Mouse (Mus musculus) stomach, postnatal 0 days (tissue): ENCODE measurements around the gene Ddah2. TPM values are rescaled to one million over a fixed set of nuclear protein-coding genes. Genes with fewer than 3 reads are reported as not detected.

Source experiments
- ATAC-seq: fragments of 200-750 bp; cut with Nextera tagmentation; 2 replicates; pipeline ENCODE4 v1.8.0; 2017; ENCODE audit not compliant: low FRiP score, low TSS enrichment
- DNase-seq: peaks from one replicate; pipeline ENCODE4 v3.0.0-alpha.2; 2016; ENCODE audit warnings: low spot score
- H3K27ac ChIP-seq: fragments of 300-500 bp; sonication (generic); replicated peaks from 2 replicates; pipeline ENCODE4 v1.5.1; 2014; ENCODE audit warnings: mild to moderate bottlenecking, control low read depth
- H3K27me3 ChIP-seq: fragments of 300-500 bp; sonication (generic); 2 replicates; pipeline ENCODE4 v1.6.1; 2014; ENCODE audit warnings: low read length; ENCODE audit not compliant: control insufficient read depth, insufficient read depth
- H3K36me3 ChIP-seq: fragments of 300-500 bp; sonication (generic); 2 replicates; pipeline ENCODE4 v1.6.1; 2014; ENCODE audit warnings: low read length, mixed read lengths; ENCODE audit not compliant: control insufficient read depth, insufficient read depth
- H3K4me1 ChIP-seq: fragments of 300-500 bp; sonication (generic); replicated peaks from 2 replicates; pipeline ENCODE4 v1.6.1; 2014; ENCODE audit warnings: antibody characterized with exemption; ENCODE audit not compliant: control insufficient read depth, insufficient read depth
- H3K4me2 ChIP-seq: fragments of 300-500 bp; sonication (generic); replicated peaks from 2 replicates; pipeline ENCODE4 v1.6.1; 2014; ENCODE audit warnings: low read depth, mild to moderate bottlenecking, control low read depth, moderate library complexity
- H3K4me3 ChIP-seq: fragments of 300-500 bp; sonication (generic); 2 replicates; pipeline ENCODE4 v1.5.1; 2014; ENCODE audit warnings: low read depth, low read length, control low read depth
- H3K9ac ChIP-seq: fragments of 300-500 bp; sonication (generic); 2 replicates; pipeline ENCODE4 v1.6.1; 2014; ENCODE audit warnings: mild to moderate bottlenecking, low read length, control low read depth, mixed read lengths
- H3K9me3 ChIP-seq: fragments of 300-500 bp; sonication (generic); 2 replicates; pipeline ENCODE4 v1.6.1; 2016; ENCODE audit warnings: low read length; ENCODE audit not compliant: control insufficient read depth
- CTCF ChIP-seq: IDR thresholded peaks from 2 replicates; pipeline ENCODE4 v1.5.1; 2016; ENCODE audit warnings: antibody characterized with exemption, low read depth, mild to moderate bottlenecking, moderate library complexity
- EP300 ChIP-seq: optimal IDR thresholded peaks from 2 replicates; pipeline ENCODE3; 2016; ENCODE audit warnings: antibody characterized with exemption
- WGBS: fragments of 180-500 bp; shearing (Covaris S2); extraction: QIAGEN DNeasy Blood & Tissue Kit; methylation state at CpG from one replicate; pipeline ENCODE4 v1.1.7; 2014; 5-methylcytosine and 5-hydroxymethylcytosine counted together
- polyA plus RNA-seq: library from polyadenylated mRNA; unstranded; fragments of >200 nt; fragmentation: Nextera tagmentation; extraction: Ambion mirVana; gene quantifications from 2 replicates; pipeline ENCODE4 v1.2.1, GENCODE M21; 2015

Gene Ddah2
- polyA plus RNA-seq, 1 experiment from 2014 or later = 84.8 TPM

DNA sequence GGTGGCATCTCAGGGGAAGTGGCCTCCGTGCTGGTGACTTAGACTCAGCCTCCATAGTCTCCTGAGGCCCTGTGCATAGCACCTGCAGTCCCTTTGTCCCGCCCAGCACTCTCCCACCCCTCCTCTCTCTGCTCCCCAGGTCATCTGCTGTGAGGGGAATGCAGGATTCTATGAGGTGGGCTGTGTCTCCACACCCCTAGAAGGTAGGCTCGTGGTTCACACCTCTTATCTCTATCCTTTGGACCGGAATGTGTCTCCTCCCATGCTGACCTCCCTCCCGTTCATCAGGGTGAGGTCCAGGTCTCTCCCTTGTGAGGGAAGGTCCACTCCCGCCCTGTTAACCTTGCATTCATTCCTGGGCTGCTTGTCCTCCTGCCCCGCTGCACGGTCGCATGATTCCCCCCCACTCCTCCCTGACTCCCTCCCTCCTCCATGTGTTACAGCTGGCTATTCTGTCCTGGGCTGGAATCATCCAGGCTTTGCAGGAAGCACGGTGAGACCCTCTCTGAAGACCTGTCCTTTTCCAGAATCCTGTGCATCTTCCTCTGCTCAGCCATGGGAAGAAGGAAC lies 41.4 kb downstream of the Ddah2 start:
- WGBS = 51% methylated on average over 10 of the region's 10 CpGs
- DNase-seq (no peak), ATAC-seq (no peak)
- Histone ChIP-seq H3K4me3 (no peak overlapping the region), H3K9me3 (no peaks in the 10 kb centered on the region), H3K27ac (no peak overlapping the region), H3K4me2 (no peak overlapping the region), H3K27me3 (no peaks in the 10 kb centered on the region), H3K36me3 (peaks cover 29% of the 10 kb centered on the region), H3K9ac (no peak overlapping the region), H3K4me1 (no peaks in the 10 kb centered on the region)
- TF ChIP-seq CTCF (no peak), EP300 (no peak)

DNA sequence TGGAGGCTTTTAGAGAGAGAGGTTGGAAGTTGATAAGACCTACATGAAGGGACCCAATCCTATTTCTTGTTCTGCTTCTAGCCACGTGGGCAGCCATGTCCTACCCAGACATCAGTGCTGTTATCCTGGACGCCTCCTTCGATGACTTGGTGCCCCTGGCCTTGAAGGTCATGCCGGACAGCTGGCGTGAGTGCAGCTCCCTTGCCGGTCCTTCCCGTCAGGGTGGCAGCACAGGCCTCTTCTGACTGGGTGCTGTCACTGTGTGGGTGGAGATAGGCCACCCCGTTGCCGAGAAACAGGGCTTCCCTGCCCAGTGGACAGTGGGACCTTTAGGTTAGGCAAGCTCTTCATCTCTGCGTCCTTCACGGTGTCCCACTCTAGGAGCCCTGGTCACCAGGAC lies 42.3 kb downstream of the Ddah2 start:
- H3K9me3 ChIP-seq = no peaks in the 10 kb centered on the region
- no peaks in the 10 kb centered on the region for H3K4me1 ChIP-seq
- TF ChIP-seq CTCF = no peak
- TF ChIP-seq EP300 = no peak
- ATAC-seq (no peak), DNase-seq (no peak)
- H3K9ac ChIP-seq = no peak overlapping the region
- peaks cover 28% of the 10 kb centered on the region for H3K36me3 ChIP-seq
- H3K27me3 ChIP-seq = no peaks in the 10 kb centered on the region
- no peak overlapping the region for H3K27ac ChIP-seq
- WGBS = 89% methylated on average over 11 of the region's 11 CpGs
- no peak overlapping the region for H3K4me2 ChIP-seq
- H3K4me3 ChIP-seq = no peak overlapping the region

DNA sequence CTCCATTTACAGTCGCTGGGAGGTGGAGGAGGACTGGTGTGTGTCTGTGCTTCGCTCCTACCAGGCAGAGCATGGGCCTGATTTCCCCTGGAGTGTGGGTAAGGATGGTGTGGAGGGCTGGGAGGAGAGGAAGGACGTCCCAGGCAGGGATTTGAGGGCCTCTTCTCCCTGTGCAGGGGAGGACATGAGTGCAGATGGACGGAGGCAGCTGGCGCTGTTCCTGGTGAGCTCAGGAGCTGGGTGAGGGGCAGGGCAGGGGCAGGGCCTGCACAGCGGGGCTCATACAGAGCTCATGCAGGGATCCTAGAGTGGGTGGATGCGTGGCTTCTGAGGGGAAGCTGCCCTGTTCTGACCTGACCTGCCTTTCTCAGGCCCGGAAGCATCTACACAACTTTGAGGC lies 43.5 kb downstream of the Ddah2 start:
- H3K27ac ChIP-seq = no peak overlapping the region
- no peaks in the 10 kb centered on the region for H3K9me3 ChIP-seq
- ATAC-seq = no peak
- H3K9ac ChIP-seq = no peak overlapping the region
- H3K4me1 ChIP-seq = no peaks in the 10 kb centered on the region
- H3K4me2 ChIP-seq = no peak overlapping the region
- H3K36me3 ChIP-seq = peaks cover 24% of the 10 kb centered on the region
- no peak overlapping the region for H3K4me3 ChIP-seq
- TF ChIP-seq CTCF = no peak
- WGBS = 76% methylated on average over 8 of the region's 8 CpGs
- no peak for DNase-seq
- H3K27me3 ChIP-seq = no peaks in the 10 kb centered on the region

DNA sequence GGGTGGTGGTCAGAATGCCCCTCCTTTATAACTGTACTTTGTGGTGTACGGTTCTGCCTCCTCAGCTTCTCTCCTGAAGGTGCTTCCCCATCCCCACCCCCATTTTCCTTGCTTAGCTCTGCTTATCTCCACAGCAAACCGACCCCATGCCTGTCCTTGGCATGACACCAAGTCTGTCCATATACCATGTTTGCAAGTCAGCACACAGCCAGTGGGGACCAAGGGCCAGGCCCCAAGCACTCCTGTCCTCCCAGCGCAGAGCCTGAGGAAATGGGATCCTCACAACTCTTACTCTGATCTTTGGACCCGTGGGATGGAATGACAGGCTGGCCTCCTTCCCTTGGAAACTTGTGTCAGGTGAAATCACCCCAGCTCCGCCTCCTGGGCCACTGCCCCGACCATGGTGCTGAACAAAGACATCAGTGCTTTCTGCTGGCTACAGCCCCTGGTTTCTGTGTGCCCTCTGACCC lies 44.4 kb downstream of the Ddah2 start:
- ATAC-seq (no peak), DNase-seq (no peak)
- Histone ChIP-seq H3K4me1 (no peaks in the 10 kb centered on the region), H3K4me3 (no peak overlapping the region), H3K4me2 (no peak overlapping the region), H3K27ac (no peak overlapping the region), H3K27me3 (no peaks in the 10 kb centered on the region), H3K36me3 (peaks cover 21% of the 10 kb centered on the region), H3K9me3 (no peaks in the 10 kb centered on the region), H3K9ac (no peak overlapping the region)
- WGBS = 54% methylated on average over 6 of the region's 6 CpGs
- TF ChIP-seq EP300 (no peak), CTCF (no peak)

DNA sequence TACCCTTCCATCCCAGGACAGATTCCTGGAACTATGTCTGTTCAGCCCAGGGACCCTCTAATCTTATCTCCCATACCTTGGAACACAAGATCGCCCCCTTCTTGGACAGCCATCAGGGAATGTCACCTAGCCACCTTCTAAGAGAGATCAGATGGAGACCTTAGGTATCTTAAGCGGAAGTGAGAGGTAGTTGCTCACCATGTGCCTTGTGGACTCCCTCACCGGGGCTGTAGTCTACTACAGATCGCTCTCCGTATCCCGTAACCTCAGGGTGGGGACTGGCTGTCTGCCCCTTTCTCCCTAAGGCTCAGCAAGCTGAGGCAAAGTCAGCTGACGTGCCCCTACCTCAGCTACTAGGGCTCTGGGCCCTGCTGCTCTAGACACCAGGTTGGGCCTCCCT lies 45.2 kb downstream of the Ddah2 start:
- H3K36me3 ChIP-seq = peaks cover 20% of the 10 kb centered on the region

DNA sequence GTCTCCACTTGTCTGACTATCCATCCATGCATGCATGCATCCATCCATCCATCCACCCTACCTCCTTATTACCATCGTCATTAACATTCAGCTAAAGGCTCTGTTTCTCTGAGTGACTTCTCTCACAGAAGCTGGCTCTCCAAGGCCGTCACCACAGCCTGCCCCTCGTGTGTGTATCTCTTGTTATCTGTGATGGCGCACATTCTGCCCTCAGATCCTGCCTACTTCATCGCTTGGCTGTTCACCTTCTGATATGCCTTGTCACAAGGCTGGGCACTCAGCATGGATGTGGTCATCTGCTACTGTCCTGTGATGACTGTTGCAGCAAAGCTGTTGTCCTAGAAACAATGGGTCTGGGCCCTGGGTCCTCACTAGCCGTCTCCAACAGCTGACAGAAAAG lies 45.9 kb downstream of the Ddah2 start:
- DNase-seq (no peak), ATAC-seq (no peak)
- Histone ChIP-seq H3K9ac (no peak overlapping the region), H3K27ac (no peak overlapping the region), H3K9me3 (no peaks in the 10 kb centered on the region), H3K4me2 (no peak overlapping the region), H3K4me3 (no peak overlapping the region), H3K36me3 (peaks cover 20% of the 10 kb centered on the region), H3K27me3 (no peaks in the 10 kb centered on the region), H3K4me1 (no peaks in the 10 kb centered on the region)
- TF ChIP-seq CTCF = no peak
- TF ChIP-seq EP300 = no peak
- 73% methylated on average over 6 of the region's 6 CpGs for WGBS

More for the DNA sequence above, 45.2 kb downstream of the Ddah2 start:
- no peak overlapping the region for H3K9ac ChIP-seq
- H3K4me1 ChIP-seq = no peaks in the 10 kb centered on the region
- H3K27ac ChIP-seq = no peak overlapping the region
- DNase-seq = no peak
- no peaks in the 10 kb centered on the region for H3K9me3 ChIP-seq
- TF ChIP-seq CTCF (no peak), EP300 (no peak)
- H3K4me3 ChIP-seq = no peak overlapping the region
- H3K4me2 ChIP-seq = no peak overlapping the region
- no peaks in the 10 kb centered on the region for H3K27me3 ChIP-seq
- no peak for ATAC-seq
- WGBS = 92% methylated on average over 7 of the region's 7 CpGs
